Mouse (Mus musculus) testis, postnatal 14 days (tissue): ENCODE results near the gene Dmxl2.
A peak's percentile ranks its signal among the peaks of the same experiment; 100 is the strongest.

Experiments used
- DNase-seq: peaks from one replicate; pipeline ENCODE4 v3.0.0; 2021; ENCODE audit warnings: low spot score

Dmxl2 gene

DNA sequence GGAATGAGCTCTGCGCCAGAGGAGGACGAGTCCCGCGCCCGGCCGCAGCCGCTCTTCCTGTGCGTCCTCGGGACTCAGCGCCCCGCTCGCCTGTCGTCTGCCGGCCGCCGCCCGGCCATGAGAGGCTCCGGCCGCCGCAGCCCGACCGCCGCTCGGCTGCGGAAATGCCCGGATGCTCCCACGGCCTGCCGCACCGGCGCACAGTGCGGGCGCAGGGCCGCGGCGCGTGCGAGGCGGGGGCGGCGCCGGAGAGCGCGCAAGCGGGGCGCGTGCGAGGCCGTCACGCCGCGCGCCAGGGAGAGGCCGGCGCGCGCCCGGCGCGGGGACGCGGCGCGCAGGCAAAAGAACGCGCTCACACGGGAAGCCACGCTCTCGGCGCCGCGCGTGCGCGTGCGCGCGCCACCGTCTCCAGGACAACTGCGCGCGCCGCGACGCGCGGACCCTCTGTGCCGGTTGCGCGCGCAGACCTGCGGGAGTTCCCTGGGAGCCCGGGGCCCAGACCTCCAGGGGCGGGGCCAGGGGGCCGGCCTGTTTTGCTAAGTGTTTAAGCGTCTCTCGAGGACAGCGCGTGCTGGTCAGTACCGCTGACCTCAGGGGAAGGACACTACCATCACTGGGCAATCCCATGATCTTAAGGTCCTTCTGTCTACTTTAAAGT, at the start of gene Dmxl2:
Gene Dmxl2, minus strand, starts transcription at position 174 of the 658 bp plus-strand sequence.
- DNase-seq = peak; percentile 93

GRCm38 (mm10) chr9:54549433-54549832, 48.0 kb upstream of the Dmxl2 start:
- no peak for DNase-seq

- no peak for DNase-seq
Measured at GRCm38 (mm10) chr9:54547536-54547935, 46.1 kb upstream of the Dmxl2 start.

DNA sequence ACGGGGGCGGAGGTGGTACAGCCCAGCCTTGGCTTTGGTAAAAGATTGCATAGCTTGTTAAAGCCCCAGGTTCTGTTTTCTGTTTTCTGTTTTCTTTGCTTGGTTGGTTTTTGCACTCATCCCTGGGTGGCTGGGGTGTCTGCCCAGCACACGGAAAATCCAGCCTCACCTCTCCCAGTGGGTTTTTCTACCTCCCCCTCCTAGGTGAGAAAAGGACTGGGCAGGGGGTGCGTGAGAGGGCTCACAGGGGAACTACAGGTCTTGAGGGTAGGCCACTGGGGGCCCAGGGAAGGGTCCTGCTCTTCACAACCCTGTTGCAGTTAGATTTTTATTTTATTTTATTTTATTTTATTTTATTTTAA, 43.5 kb upstream of the Dmxl2 start:
- no peak for DNase-seq

DNA sequence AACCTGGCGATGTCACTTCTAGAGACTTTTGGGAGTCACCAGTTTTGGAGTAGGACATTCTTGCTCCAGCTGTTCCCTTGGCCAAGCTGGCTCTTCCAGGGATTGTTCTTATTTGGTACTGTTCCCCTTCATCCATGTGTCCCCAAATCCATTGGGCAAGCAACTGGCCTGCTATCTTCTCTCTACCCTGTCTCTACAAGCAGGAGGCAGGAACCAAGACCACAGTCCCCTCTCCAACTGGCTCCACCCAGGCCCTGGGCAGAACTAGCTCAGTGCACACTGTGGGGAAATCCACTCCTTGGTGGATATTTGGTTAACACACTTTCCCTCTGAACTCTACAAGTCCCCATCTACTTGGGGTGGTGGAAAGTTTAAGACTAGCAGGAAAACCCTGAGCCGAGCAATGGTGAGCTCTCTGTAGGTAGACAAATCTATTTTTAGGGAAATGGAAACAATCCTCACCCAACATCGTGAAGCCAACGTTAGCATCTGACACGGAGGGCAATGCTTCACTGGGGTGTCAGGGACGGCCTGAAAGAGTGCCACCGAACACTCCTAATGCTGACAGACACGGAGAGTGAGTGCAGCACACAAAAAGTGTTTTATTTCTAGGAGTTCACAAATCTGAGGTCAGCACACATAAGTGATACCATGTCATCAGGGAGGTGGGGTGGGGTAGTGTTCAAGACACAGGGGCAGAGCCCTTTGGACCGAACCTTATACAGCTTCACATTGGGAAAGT, 43.0 kb upstream of the Dmxl2 start:
- no peak for DNase-seq

GRCm38 (mm10) chr9:54540801-54541200, 39.4 kb upstream of the Dmxl2 start:
- no peak for DNase-seq

- no peak for DNase-seq
Measured at GRCm38 (mm10) chr9:54538684-54539083, 37.3 kb upstream of the Dmxl2 start, which contains the start of gene Sh2d7. Gene Sh2d7 (plus strand): TSS chr9:54538984.

DNA sequence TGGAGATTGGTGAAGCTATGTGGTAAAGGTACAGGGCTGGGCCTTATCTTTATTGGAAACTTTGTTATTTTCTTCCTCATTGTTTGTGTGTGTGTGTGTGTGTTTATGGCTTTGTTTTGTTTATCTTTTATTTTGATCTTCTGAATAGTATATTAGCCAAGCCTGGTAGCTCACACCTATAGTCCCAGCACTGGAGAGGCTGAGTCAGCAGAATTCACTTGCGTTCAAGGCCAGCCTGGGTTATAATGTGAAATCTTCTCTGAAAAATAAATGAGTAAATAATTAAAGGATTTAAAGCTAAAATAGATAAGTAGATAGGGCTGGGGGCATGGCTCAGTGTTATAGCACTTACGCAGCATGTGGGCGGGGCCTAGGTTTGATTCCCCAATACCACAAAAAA, 36.8 kb upstream of the Dmxl2 start:
- DNase-seq = no peak

DNA sequence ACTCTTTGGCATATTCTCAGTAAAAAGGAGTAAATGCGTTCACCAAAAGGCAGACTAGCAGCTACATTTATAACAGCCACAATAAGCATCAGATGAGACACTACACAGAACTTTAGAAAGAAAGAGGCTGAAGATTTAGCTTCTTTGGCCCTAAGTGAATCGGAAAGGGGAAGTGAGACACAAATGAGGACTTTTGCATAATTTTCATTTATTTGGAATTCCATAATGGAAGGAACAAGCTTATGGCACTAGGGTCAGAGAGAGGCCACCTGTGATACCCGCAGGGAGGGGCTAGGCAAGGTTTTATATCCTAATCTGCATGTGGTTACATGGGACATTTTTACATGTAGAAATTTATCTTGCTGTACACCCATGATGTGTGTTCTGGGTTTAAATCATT, 36.1 kb upstream of the Dmxl2 start:
- no peak for DNase-seq

GRCm38 (mm10) chr9:54537030-54537429, 35.6 kb upstream of the Dmxl2 start:
- no peak for DNase-seq

DNA sequence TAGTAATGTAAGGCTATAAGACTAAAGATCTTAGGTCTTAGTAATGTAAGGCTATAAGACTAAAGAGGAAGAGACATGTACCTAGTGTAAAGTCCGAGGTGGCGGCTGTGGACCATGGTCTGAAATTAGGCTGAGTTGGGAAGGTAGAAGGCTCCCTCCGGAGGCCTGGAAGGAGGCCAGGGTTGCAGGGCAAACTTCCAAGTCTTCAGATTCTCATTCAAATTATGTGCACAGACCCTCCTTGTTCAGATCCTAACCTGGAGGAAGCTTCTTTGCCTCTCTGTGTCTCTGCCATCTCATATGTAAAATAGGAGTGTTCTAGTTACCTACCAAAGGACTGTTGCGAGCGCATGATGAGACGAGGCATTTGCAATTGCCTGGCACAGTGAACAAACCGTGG, 34.8 kb upstream of the Dmxl2 start:
- no peak for DNase-seq

DNA sequence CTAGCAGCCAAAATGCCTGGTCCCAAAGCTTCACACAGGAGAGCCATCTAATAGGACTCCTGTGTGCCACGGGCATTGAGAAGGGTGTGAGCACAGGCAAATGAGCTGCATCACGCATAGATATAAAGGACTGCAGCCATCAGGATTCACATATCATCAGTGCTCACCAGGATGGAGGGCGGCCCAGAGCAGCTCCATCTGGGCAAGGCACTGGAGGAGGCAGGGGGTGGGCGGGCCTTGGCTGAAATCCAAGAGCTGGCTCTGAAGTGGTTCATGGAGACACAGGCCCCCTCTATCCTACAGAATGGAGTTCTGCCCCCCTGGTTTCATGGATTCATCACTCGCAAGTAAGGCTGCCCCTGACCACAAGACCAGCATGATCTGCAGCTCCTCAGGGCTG, 32.5 kb upstream of the Dmxl2 start:
- no peak for DNase-seq

- DNase-seq = no peak
Measured at GRCm38 (mm10) chr9:54532926-54533325, 31.5 kb upstream of the Dmxl2 start.

- no peak for DNase-seq
Measured at GRCm38 (mm10) chr9:54531421-54531820, 30.0 kb upstream of the Dmxl2 start.

DNA sequence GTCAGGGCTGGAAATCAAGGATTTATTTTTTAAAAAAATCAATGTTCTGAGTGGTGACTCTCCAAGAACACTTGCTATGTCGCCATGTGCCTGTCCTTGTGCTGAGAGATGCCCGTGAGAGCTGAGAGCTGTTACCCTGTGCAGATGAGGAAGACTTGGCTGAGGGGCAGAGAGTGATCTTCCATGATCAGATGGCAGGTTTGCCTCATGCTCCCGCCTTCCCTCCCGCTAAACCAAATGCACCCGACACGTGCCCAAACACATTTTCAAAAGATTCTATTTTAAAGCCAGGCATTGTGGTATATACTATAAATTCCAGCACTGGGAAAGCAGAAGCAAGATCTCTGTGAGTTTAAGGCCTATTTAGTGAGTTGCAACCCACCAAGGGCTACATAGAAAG, 29.4 kb upstream of the Dmxl2 start:
- no peak for DNase-seq

- no peak for DNase-seq
Measured at GRCm38 (mm10) chr9:54529950-54530349, 28.5 kb upstream of the Dmxl2 start.

- no peak for DNase-seq
Measured at GRCm38 (mm10) chr9:54527694-54528093, 26.3 kb upstream of the Dmxl2 start.

DNA sequence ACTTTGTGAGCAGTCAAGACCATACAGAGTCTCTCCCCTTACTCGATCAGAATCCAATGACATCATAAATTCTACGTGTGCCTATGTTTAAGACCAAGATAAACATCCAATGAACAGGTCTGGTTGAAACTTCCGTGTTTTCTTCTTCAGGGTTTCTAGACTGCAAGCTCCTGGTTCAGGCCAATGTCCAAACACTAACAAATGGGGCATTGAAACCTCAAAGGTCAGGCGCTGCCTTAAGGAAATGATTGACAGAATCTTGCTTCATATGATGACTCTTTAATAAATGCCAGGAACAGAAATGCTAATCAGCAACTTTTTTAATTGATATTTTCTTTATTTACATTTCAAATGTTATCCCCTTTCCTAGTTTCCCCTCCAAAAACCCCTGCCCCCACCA, 18.9 kb upstream of the Dmxl2 start:
- no peak for DNase-seq

DNA sequence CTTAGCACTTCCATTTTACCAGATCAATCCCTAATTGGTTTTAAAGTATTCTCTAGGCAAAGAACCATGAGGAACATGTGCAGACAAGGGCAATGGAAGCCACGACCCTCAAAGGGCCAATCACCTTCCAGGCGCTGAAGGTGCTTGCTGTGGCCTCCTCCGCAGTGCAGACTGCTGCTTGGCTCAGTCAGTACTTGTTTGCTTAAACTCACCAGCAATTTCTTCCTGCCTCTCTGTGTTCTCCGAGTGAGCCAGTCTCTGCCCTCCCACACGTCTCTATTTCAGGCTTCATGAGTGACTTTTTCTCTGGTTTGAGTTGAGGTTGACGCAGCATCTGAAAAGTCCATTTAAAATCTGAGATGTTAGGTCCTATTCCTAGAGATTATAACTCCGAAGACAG, 17.5 kb upstream of the Dmxl2 start:
- no peak for DNase-seq

DNA sequence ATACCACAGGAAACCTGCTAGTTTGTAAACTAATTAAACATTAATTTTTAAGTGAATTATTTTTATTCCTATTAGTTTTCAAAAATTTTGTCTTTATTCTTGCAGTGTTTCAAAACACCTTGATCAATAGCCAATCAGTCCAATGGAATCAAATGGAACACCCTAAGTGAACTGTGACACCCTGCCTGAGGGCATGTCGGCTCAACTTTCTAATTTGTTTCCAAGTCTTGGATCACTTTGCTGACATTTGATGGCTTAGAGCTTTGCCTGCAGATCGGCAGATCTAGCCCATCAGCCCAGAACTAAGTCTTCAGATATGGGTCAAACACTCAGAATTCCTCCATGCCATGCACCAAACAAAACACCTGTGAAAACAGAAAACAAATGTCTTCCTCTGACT, 14.6 kb upstream of the Dmxl2 start:
- DNase-seq = no peak

GRCm38 (mm10) chr9:54502873-54503272, 1.4 kb upstream of the Dmxl2 start:
- peak; percentile 16 for DNase-seq

GRCm38 (mm10) chr9:54502111-54502495, 677 bp upstream of the Dmxl2 start:
- no peak for DNase-seq

DNA sequence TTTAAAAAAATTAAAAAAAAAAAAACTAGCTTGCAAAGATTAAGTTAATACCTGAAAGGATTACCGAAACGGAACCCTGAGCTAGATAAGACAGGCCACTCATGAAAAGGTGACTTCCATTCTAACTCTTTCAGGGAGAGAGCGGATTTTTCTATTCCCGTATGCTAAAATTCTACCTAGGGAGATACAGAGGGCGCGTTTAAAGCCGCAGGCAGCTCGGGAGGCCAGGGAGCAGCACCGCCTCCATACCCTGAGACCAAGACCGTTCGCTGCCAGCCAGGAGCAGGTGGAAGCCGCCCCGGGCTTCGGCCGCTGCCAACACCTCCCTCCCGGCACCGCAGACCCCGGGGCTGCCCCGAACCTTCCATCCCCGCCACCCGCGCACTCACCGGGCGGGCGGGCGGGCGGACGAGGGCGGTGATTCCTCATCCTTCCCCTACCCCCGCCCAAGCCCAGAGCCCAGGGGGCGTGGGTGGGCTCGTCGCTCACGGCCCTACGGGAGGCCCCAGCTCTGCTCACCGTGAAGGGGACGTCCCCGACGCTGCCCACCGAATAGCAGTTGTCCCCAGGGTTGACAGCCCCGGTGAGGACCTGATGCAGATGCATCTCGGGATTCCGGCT, 484 bp downstream of the Dmxl2 start:
- DNase-seq = peak; percentile 64
